Mouse (Mus musculus) cerebellum, adult 9-10 months (tissue): ENCODE data around the gene Gm20517.

Source experiments
- DNase-seq: peaks from one replicate; pipeline ENCODE4 v3.0.0; 2022

The Gm20517 gene

GRCm38 (mm10) chr17:47610849-47611660 is at the start of gene Gm20517, which contains the start of the genes Bysl and Med20:
Gm20517 (plus strand) TSS chr17:47611589.
Bysl (minus strand) TSS chr17:47611492.
Med20 (plus strand) TSS chr17:47611582.
- DNase-seq, result peak; percentile 96

- no peak for DNase-seq
These were observed 48.5 kb upstream of the Gm20517 start for GRCm38 (mm10) chr17:47562875-47563274.

GRCm38 (mm10) chr17:47564612-47565011 is 46.8 kb upstream of the Gm20517 start:
- no peak for DNase-seq

GRCm38 (mm10) chr17:47566133-47566532 is 45.3 kb upstream of the Gm20517 start:
- no peak for DNase-seq

- DNase-seq, result no peak
These were observed 44.1 kb upstream of the Gm20517 start for GRCm38 (mm10) chr17:47567271-47567670.

GRCm38 (mm10) chr17:47568389-47568788 is 43.0 kb upstream of the Gm20517 start:
- no peak for DNase-seq

- DNase-seq, result no peak
These were observed 42.4 kb upstream of the Gm20517 start for GRCm38 (mm10) chr17:47568951-47569527.

GRCm38 (mm10) chr17:47571621-47572020 is 39.8 kb upstream of the Gm20517 start:
- DNase-seq, result no peak

- DNase-seq, result no peak
These were observed 39.0 kb upstream of the Gm20517 start for GRCm38 (mm10) chr17:47572436-47572835.

- DNase-seq, result no peak
These were observed 37.4 kb upstream of the Gm20517 start for GRCm38 (mm10) chr17:47574028-47574427.

GRCm38 (mm10) chr17:47574830-47575229 is 36.6 kb upstream of the Gm20517 start:
- DNase-seq, result no peak

- DNase-seq, result no peak
These were observed 32.7 kb upstream of the Gm20517 start for GRCm38 (mm10) chr17:47578655-47579054.

- DNase-seq, result no peak
These were observed 30.4 kb upstream of the Gm20517 start for GRCm38 (mm10) chr17:47580962-47581361.

- no peak for DNase-seq
These were observed 22.9 kb upstream of the Gm20517 start for GRCm38 (mm10) chr17:47588517-47588916.

GRCm38 (mm10) chr17:47591073-47591472 is 20.3 kb upstream of the Gm20517 start:
- no peak for DNase-seq

- peak; percentile 88 for DNase-seq
These were observed 18.1 kb upstream of the Gm20517 start for GRCm38 (mm10) chr17:47593215-47593853.

- DNase-seq, result peak; percentile 36
These were observed 17.6 kb upstream of the Gm20517 start for GRCm38 (mm10) chr17:47593854-47594182.

GRCm38 (mm10) chr17:47594183-47594968 is 17.0 kb upstream of the Gm20517 start:
- DNase-seq, result peak; percentile 58

GRCm38 (mm10) chr17:47594969-47595247 is 16.5 kb upstream of the Gm20517 start:
- no peak for DNase-seq

GRCm38 (mm10) chr17:47595248-47596161 is 15.9 kb upstream of the Gm20517 start:
- DNase-seq, result peak; percentile 19

GRCm38 (mm10) chr17:47596162-47596838 is 15.1 kb upstream of the Gm20517 start:
- peak; percentile 19 for DNase-seq

GRCm38 (mm10) chr17:47596839-47597164 is 14.6 kb upstream of the Gm20517 start:
- no peak for DNase-seq
